Mouse (Mus musculus): Measurements from ENCODE around the gene Crisp2.
"Not testable (repeated sequence)": the region's sequence is repeated elsewhere in the genome, so short reads cannot be mapped to it uniquely, and the experiment has no call there.

Crisp2 gene

DNA sequence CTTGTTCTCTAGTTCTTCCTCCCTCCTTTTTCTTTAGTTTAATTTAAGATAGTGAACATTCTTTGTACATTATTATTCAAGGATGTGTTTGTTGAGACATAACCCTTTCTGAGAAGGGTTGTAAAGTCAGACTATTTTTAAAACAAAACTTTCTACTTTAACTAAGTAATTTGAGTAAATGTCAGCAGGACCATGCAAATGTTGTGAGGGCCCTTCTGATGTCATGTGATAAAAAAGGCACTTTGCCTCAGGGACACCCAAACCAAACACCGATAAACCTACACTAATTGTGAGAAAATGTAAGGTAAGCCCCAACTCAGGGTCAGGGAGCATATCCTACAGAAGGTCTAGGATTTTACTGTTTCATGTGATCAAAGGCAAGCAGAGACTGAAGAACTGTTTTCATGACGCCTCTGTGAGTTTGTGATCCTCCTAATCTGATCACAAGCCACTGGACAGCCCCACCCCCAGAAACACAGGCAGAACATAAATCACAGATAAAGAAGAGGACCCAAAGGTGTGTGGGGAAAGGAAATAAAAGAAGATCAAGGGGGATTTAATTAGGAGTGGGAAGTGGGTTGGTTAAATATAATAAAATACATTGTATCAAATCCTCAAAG, at the start of gene Crisp2:
Crisp2 (minus strand) TSS at position 51 of the 620 bp plus-strand sequence.
- DNase-seq: no peak

DNA sequence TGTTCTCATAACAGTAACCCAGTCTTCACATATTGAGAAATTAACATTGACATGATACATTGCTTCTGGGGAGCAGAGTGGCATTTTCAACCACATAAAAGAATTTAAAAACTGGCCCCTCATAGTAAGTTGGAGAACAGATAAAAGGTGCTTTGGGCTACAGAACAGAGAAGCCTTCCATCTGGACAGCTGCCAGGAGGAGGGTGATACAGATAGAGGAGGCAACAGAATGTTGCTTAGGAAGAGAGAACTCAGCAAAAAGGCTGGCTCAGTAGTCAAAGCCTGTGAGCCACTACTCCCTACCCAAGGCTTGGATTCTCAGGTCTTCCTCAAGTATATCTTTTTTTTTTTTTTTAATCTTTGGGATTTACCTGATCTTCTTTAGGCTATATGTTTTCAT, 48.3 kb upstream of the Crisp2 start:
- DNase-seq: no peak

DNA sequence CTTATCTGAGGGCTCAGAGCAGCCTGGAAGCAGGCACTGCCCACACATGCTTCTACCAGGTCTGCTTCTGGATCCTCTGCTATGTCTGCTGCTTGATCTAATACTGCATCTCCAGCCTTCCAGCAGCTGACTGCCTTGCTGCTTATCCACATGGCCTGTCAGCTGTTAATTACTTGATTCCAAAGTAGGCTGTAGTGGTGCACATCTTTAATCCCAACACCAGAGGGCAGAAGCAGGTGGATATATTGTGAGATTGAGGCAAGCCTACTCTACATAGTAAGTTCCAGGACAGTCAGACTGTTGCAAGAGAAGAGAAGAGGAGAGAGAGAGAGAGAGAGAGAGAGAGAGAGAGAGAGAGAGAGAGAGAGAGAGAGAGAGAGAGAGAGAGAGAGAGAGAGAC, 30.5 kb upstream of the Crisp2 start:
- no peak for DNase-seq

DNA sequence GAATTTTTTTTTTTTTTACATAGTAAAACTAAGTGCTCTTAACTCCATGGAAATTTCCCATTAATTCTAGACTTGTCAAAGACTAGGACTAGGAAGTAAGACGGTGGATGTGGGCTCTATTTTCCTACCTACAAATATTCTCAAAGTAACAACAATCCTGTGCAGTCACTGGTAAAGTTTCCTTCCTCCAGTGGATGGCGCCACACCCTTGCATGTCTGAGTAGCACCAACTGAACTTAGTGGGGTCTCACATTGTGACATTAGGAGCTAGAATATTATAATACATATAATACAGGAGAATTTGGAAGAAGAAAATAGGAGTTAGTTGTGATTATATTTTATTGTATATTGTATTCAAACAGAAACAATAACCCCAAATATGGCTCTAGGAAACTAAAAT, 25.1 kb upstream of the Crisp2 start:
- no peak for DNase-seq

DNA sequence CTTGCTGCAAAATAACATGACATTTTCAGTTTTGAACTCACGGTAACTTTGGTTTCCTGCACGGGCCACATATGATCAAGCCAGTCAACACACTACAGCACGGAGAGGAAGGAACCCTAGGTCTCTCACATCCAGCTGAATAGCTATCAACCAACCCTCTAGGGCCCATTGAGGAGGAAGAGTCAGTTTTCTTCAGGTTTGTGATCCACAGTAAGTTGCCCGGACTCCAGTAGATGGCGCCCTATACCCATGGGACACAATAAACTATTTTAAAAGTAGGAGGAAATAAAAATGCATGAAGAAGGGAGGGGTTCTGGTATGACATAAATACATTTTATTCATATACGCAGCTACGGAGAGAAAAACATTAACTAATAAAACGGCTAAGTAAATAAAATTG, 17.7 kb upstream of the Crisp2 start:
- DNase-seq: peak; percentile 17

DNA sequence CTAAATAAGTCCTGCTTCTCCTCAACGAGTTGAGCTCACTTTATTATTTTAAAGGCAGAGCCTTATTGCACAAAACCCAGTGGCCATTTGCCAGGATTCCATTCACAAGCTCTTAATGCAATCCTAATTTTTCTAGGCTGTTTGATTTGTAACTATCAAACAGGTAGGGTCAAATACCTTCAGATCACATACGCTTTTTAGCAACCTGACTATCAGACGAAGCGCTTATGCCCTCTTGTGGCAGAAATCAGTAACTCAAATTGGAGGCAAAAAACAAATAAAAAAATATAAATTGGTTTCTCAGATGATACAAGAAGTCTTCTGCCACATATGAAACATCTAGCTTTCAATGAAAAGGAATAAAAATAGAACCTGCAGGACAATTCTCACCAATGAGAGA, 17.0 kb upstream of the Crisp2 start:
- no peak for DNase-seq

DNA sequence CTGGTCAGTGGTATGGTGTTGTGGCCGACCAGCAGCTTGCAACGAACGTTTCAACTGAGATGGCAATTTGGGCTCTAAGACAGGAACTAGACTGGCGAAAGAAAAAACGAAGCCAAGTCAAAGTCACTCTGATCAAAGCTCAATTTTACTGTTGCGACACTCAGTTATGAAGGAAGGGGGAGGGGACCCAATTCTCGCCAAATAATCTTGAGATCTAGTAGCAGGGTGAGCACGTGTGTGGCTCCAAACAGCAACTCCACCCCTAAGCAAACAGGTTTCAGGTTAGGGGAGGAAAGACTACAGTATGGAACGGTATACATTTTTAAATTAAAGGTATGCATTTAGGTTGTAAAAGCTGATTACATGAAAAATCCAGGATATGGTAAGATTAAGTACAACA, 14.7 kb upstream of the Crisp2 start:
- DNase-seq: no peak

DNA sequence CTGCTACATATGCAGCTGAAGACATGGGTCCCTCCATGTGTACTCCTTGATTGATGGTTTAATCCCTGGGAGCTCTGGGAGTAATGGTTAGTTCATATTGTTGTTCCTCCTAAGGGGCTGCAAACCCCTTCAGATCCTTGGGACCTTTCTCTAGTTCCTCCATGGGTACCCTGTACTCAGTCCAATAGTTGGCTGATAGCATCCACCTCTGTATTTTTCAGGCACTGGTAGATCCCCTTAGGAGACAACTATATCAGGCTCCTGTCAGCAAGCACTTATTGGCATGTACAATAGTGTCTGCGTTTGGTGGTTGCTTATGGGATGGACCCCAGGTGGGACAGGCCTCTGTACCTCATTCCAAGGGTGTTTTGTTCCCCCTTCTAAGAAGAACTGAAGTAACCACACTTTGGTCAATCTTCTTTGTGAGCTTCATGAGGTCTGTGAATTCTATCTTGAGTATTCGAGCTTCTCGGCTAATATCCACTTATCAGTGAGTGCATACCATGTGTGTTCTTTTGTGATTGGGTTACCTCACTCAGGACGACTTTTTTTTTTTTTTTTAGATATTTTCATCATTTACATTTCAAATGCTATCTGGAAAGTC, 10.6 kb upstream of the Crisp2 start:
- DNase-seq: no peak

DNA sequence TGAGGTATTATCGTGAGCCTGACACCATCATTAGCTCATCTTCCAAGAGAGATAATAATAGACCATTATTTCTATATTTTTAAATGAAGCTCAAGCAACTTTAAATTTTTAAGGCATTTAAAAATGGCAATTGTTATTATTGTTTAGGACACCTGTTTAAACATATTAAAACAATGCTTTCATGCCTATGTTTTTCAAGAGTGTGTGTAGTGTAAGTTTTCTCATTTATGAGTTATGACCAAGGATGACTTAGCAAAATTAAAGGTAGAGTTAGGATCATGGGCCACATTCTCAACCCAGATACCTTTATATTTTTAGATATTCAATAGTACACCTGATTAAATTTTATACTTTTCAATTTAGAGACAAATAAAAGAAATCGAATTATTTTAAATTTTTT, 5.5 kb upstream of the Crisp2 start:
- DNase-seq: no peak

DNA sequence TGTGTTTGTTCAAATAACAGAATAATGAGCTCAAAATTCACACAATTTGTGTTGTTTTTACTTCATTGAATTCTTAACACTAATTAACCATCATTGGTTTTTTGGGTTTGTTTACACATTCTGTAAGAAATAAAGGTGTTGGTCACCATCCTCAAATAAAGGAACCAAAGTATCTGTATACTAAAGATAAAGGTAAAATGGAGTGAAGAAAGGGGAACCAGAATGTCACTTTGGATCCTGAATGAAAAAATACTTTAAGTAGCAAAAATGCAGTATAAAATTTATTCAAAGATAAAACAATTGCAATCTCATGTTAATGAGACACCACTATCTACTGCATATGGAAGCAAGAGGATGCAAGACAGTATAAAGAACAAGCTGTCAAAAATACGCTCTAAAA, 4.8 kb upstream of the Crisp2 start:
- no peak for DNase-seq

DNA sequence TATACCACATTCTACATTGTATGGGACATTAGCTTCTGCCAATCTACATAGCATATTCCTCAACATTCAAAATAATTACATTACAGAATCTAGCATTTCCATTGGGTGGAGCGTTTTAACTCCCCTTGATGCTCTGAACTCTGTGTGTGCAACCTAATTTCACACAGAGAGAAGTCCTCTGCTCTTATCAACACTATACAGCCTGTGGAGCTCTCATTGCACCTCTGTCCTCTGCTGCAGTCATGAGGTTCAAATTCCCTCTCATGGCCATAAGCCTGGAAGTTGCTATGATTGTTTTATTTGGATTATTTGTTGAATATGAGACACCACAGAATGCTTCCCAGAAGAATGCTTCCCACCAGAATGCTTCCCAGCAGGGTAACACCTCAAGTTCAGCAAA, 4.1 kb upstream of the Crisp2 start, which contains the start of gene Rhag:
Rhag (plus strand) TSS at position 193 of the 400 bp plus-strand sequence.
- DNase-seq: no peak

DNA sequence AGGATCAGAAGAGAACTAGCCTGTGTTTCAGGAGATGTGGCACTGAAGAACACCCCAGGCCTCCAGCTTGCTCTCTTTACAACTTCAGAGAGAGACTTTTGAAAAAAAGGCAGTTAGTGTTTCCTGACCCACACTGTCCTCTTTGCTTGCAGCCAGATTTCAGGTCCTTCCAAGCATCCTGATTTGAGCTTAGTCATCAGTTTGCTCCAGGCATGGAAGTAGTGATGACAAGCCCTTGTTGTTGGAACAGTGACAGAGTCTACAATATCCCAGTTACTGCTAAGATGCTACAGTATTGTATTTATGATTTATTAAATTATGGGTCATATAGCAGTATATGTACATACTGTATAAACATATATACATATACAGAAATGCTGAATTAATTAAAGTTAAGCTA, 1.3 kb upstream of the Crisp2 start:
- no peak for DNase-seq

DNA sequence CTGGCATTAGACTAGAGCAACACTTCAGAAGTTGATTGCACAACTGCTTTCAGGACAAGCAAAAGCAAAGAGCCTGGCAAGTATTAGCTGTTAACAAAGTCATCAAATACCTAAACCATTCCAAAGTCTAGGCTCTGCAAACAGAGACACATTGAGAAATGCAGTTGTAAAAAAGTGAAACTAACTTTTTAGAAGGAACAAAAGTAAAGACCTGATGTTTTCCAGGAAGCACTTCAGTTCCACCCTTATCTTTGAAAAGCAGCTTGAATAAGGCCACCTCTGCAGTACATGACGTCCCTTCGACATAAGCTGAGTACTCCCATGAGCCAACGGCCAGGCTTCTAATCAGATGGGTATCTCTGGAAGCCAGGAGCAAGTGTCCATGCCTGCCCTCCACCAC, 253 bp downstream of the Crisp2 start:
- no peak for DNase-seq

DNA sequence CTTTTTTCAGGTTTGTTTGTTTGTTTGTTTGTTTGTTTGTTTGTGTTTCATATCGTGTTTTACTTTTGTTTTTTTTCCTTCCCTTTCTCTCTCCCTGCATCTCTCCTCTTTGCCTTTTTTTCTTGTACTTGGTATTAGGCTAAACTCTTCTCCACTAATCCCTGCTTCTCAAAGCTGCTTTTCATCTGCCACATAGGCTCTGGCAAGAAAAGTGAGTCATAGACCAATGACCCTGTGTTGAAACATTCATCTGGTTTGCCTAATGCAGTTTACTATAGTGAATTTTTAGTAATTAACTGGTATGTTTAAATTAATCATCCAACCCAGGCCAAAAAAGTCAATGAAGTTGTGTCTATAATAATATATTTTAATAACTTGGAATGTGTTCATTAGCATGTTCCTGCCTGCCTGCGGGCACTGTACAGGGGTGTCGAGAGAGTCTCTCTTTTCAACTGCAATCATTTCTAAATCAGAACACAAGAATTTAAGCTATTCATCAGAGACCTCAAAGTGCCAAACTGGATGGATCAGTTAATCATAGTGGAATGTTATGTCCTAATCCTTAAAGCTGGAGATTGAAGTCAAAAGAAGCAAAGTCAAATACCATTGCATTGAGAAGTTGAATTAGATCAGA, 4.0 kb downstream of the Crisp2 start:
- no peak for DNase-seq

DNA sequence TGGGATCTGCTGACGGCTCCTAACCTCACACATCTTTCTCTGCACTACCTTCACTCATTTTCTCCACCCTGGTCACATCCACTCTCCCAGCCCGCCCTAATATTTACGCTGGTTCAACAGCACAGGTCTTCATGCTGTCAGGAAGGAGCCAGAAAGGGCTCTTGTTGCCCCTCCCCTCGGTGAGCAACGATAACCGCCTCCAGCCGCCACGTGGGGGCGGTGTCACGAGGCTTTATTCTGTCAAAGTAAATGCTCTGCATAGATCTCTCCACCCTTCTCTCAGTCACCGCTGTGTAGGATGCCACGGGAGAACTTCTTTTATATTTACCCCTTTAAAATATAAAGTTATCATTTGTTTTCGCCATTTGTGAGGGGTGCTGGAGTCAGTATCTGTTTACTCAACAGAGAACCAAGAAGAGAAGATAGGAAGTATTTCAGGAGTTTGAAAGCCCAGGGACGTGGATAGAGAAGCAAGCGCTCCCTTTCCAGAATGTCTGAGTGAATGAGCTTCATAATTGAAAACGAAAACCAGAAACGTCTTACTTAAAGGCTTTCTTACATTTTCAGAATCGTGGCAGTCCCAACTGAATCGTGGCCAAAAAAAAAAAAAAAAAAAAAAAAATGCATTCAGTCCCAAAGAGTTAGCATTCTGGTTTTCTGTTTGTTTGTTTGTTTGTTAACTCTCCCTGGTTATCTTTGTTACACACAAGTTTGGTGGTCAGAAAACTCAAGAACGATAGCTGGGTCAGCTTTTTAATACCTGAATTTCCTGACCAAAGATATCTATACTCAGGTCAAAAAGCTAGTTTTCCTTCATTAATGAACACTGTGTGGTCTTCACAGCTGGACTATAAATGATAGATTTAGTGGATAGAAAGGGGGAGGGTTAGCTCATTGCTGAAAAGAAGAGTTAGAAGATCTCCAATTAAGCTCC, 12.6 kb downstream of the Crisp2 start:
- peak; percentile 21 for DNase-seq

DNA sequence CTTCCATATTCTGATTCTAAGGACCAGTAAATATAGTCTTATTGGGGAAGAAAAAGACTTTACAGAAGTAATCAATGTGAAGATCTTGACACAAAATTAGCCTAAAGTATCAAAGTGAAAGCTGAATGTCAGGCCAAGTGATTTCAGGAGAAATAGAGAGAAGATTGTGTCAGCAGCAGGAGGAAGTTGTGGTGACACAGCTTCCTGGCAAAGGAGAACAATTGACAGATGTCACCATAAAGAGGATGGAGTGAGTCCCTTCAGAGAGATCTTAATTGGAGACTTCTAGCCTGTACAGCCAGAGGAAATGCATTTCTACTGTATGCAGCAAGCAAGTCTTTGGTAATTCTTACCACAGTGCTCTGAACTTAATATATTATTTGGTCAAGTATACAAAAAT, 16.9 kb downstream of the Crisp2 start:
- DNase-seq: no peak

DNA sequence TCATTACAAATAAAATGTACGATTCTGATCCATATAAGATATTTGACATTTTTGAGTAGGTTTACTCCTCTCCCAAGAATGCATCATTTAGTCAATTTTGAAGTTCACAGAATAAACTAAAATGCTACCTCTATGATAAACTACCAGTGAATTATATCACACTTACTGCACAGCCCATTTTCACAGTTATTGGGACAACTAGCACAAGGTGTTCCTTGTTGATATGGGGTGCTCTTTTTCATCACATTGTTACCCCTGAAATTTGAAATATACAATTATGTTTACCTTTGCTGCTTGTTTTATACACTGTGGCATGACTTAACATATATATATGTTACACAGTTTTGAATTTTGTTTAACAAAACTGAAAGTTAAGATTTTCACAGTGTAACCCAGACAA, 39.7 kb downstream of the Crisp2 start:
- DNase-seq: no peak

DNA sequence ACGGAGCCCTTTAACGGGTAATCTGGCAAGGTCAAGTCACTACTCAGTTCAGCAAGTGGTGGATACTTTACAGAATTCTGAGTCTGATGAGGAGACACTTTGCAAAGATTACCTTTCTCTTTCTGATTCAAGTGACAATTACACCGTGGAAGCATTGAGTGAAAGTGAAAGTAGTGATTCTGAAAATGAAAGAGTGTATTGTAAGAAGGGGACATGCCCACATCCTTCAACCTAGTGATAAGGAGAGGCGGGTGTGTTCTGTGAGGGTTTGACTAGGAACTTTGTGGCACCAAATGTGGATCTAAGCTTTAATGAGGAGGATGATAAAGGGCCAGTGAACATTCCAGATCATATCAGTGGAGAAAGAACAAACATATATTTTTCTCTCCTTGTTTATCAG, 43.1 kb downstream of the Crisp2 start:
- no peak for DNase-seq

DNA sequence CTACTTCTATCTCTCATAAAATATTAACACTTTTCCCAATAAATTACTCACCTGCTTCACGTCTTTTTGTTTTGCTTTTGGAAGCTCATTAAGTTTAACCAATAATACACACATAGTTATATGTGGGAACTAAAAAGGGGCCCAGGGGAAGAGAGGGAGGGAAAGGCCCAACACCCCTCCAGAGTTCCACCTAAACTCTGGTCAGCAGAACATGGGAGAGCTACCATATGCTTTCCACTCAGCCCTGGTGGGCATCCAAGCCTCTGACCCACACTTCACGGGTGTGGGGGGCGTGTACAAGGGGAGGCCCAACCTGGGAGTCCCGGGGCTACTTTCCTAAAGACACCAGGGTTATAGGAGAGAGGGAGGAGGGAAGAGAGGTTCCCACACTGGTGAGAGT, 75.1 kb downstream of the Crisp2 start:
- no peak for DNase-seq

DNA sequence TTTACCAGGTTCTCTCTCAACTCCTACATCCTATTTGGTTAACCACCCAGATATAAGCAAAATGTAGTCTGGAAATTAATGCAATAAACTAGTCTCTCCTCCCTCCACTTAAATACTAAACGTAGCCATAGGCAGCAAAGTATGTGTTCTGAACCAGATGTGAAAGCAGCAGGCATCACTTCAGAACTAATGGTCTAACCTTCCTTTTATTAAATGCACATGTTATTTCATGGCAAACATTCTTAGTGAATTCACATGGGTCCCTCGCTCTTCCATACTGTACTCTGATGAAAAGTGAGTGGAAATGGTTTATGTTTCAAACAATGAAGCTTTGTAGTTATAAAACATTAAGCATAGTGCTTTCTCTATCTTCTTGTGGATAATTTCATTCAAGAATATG, 75.5 kb downstream of the Crisp2 start:
- DNase-seq: no peak

DNA sequence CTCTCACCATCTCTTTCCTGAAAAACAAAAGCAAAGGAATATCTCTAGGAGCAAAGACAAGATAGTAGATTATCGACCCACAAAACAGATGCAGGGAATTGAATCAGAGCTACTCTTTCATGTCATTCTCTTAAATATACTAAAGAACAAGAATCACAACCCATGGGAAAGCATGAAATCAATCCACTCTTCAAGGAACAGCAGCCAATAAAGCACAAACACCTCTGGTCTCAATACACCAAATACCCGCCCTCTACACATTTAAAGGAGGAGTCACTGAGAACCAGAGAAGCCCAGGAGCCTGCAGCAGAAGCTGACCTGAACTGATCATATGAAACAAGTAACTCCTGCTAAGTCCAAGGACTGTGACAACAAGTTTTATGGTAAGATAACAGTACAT, 80.0 kb downstream of the Crisp2 start, which contains the start of gene Esp1:
Esp1 (plus strand) TSS at position 301 of the 400 bp plus-strand sequence.
- DNase-seq: no peak

DNA sequence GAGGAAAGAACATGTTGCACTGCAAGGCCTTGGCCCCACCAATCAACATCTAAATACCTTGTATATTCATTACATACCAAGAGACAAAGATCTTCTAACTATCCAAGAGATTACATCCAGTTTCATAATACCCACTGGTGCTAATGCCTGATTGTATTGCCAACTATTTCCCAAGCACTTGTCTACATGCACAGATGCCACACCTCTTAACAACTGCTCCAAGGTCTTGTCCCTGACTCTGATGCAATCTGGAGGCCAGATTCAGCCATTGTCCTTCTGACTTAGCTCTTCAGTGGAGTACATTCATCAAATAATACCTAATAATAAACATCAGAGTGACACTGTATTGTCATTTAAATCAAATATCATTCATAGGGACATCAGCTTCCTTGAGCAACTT, 89.7 kb downstream of the Crisp2 start:
- DNase-seq: not testable (repeated sequence)

DNA sequence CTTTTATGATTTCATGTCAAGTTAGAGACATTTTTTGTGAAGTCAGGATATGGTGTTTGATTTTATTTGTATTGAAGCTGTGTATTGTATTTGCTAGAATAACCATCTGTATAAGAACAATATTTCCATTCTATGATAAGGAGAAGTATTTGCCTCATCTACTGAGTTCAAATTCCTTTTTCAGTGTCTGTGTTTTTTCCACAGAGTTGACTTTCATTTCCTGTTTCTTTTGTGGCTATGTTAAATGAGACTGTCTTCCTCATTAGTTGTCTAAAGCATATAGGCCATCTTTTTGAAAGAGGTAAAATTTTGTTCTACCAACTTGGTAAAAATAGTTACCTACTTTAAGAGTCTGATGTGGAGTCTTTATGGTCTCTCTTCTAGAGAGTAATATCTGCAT, 90.5 kb downstream of the Crisp2 start:
- DNase-seq: no peak
